Mouse (Mus musculus): ENCODE data around the gene Anapc15-ps. TPM values are rescaled to one million over a fixed set of nuclear protein-coding genes. Genes with fewer than 3 reads are reported as not detected.

The Anapc15-ps gene
- polyA plus RNA-seq, 2 experiments = not detected

GRCm38 (mm10) chr10:95669034-95669433 is 4.2 kb downstream of the Anapc15-ps start:
- ATAC-seq (ENCODE audit: low FRiP score, low read depth) (no peak), DNase-seq (ENCODE audit: low spot score) (no peak)
- H3K27me3 ChIP-seq (ENCODE audit: control insufficient read depth, insufficient read depth, low read length) = no peaks in the 10 kb centered on the region
- 0 out of 2 replicates have a peak, but pooled peaks cover 4% of the 10 kb centered on the region for H3K9me3 ChIP-seq (ENCODE audit: control insufficient read depth, low read length)
- H3K4me1 ChIP-seq (ENCODE audit: control insufficient read depth, insufficient read depth, low read length) = no peaks in the 10 kb centered on the region
- H3K27ac ChIP-seq (replicated peaks; ENCODE audit: low read depth, low read length) = no peak overlapping the region
- no peak overlapping the region for H3K4me2 ChIP-seq (replicated peaks; ENCODE audit: low read depth, low read length, severe bottlenecking)
- no peak overlapping the region for H3K4me3 ChIP-seq (replicated peaks; ENCODE audit: low read length)
- no peaks in the 10 kb centered on the region for H3K36me3 ChIP-seq (ENCODE audit: control insufficient read depth, insufficient read depth, low read length)
- H3K9ac ChIP-seq (ENCODE audit: low read depth, low read length, severe bottlenecking) = no peak overlapping the region
- no peak for TF ChIP-seq POLR2A (IDR thresholded peaks at IDR 0.05; ENCODE audit: borderline replicate concordance, extremely low read depth, insufficient read depth, insufficient read length)
- 93% methylated on average over 3 of the region's 3 CpGs for WGBS

DNA sequence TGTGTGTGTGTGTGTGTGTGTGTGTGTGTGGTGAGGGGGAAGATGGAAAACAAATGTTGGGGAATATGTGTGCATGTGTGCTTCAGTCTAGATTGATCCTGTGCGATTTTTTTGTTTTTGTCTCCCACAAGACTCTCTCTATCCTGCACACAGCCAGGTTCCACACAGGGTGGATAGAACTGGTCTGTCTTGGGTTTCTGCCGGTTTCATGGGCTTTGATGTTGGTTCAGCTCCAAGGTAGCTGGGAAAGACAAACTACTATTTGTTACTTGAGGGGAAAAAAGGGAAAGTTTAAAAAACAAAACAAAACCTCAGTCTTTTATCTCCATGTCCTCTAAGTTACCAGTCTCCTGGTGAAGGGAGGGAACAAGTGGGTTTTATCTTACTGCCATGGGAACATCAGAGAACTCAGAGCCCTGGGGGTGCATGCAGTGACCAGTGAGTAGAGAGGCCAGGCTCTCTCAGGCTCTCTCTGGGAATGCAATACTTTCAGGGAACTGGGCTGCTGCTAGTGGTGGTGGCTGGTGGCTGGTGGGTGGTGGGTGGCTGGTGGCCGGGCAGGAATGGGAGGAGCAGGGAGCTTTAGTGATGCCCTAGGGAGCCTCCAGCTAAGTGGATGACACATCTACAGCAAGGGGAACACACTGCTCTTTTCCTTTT is 5.8 kb downstream of the Anapc15-ps start:
- H3K36me3 ChIP-seq (ENCODE audit: control insufficient read depth, insufficient read depth, low read length) = no peaks in the 10 kb centered on the region
- DNase-seq (ENCODE audit: low spot score) (no peak), ATAC-seq (ENCODE audit: low FRiP score, low read depth) (no peak)
- whole genome bisulfite sequencing = 63% methylated on average over 3 of the region's 3 CpGs
- no peak for TF ChIP-seq POLR2A (IDR thresholded peaks at IDR 0.05; ENCODE audit: borderline replicate concordance, extremely low read depth, insufficient read depth, insufficient read length)
- H3K27ac ChIP-seq (replicated peaks; ENCODE audit: low read depth, low read length) = no peak overlapping the region
- H3K9me3 ChIP-seq (ENCODE audit: control insufficient read depth, low read length) = no peaks in the 10 kb centered on the region
- H3K4me2 ChIP-seq (replicated peaks; ENCODE audit: low read depth, low read length, severe bottlenecking) = no peak overlapping the region
- no peaks in the 10 kb centered on the region for H3K27me3 ChIP-seq (ENCODE audit: control insufficient read depth, insufficient read depth, low read length)
- no peak overlapping the region for H3K4me3 ChIP-seq (replicated peaks; ENCODE audit: low read length)
- no peaks in the 10 kb centered on the region for H3K4me1 ChIP-seq (ENCODE audit: control insufficient read depth, insufficient read depth, low read length)
- no peak overlapping the region for H3K9ac ChIP-seq (ENCODE audit: low read depth, low read length, severe bottlenecking)

DNA sequence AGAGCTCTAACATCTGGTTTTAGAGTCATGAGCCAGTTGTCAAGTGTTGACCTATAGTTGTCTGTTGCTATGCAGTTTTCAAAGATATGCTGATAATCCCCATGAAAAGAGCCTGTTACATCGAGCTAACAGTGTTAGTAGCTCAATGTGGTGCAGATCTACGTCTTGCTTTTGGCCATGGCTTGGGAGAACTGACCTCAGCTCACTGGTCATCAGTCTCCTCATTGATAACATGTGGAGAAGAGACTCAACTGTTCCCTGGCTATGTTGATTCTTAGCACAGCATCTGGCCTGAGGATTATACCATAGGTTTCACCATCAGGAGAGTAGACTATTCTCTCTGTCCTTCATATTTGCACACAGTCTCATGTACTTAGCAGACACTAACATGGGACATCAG is 6.5 kb downstream of the Anapc15-ps start:
- no peak for TF ChIP-seq POLR2A (IDR thresholded peaks at IDR 0.05; ENCODE audit: borderline replicate concordance, extremely low read depth, insufficient read depth, insufficient read length)
- no peak overlapping the region for H3K27ac ChIP-seq (replicated peaks; ENCODE audit: low read depth, low read length)
- WGBS = 74% methylated on average over 2 of the region's 2 CpGs

GRCm38 (mm10) chr10:95665426-95665990 is 7.7 kb downstream of the Anapc15-ps start:
- WGBS = 33% methylated on average over 11 of the region's 11 CpGs
- no peak for ATAC-seq (ENCODE audit: low FRiP score, low read depth)
- no peak for TF ChIP-seq POLR2A (IDR thresholded peaks at IDR 0.05; ENCODE audit: borderline replicate concordance, extremely low read depth, insufficient read depth, insufficient read length)
- Histone ChIP-seq H3K27me3 (ENCODE audit: control insufficient read depth, insufficient read depth, low read length) (no peaks in the 10 kb centered on the region), H3K9me3 (ENCODE audit: control insufficient read depth, low read length) (no peaks in the 10 kb centered on the region), H3K27ac (replicated peaks; ENCODE audit: low read depth, low read length) (no peak overlapping the region), H3K4me1 (ENCODE audit: control insufficient read depth, insufficient read depth, low read length) (no peaks in the 10 kb centered on the region), H3K4me2 (replicated peaks; ENCODE audit: low read depth, low read length, severe bottlenecking) (no peak overlapping the region), H3K36me3 (ENCODE audit: control insufficient read depth, insufficient read depth, low read length) (no peaks in the 10 kb centered on the region), H3K4me3 (replicated peaks; ENCODE audit: low read length) (no peak overlapping the region), H3K9ac (ENCODE audit: low read depth, low read length, severe bottlenecking) (no peak overlapping the region)
- DNase-seq (ENCODE audit: low spot score) = no peak

More for the DNA sequence above, 6.5 kb downstream of the Anapc15-ps start:
- Histone ChIP-seq H3K4me1 (ENCODE audit: control insufficient read depth, insufficient read depth, low read length) (no peaks in the 10 kb centered on the region), H3K36me3 (ENCODE audit: control insufficient read depth, insufficient read depth, low read length) (no peaks in the 10 kb centered on the region), H3K4me3 (replicated peaks; ENCODE audit: low read length) (no peak overlapping the region), H3K27me3 (ENCODE audit: control insufficient read depth, insufficient read depth, low read length) (no peaks in the 10 kb centered on the region), H3K9ac (ENCODE audit: low read depth, low read length, severe bottlenecking) (no peak overlapping the region), H3K9me3 (ENCODE audit: control insufficient read depth, low read length) (no peaks in the 10 kb centered on the region), H3K4me2 (replicated peaks; ENCODE audit: low read depth, low read length, severe bottlenecking) (no peak overlapping the region)
- DNase-seq (ENCODE audit: low spot score) (no peak), ATAC-seq (ENCODE audit: low FRiP score, low read depth) (no peak)

- 56% methylated on average over 3 of the region's 3 CpGs for WGBS
- Histone ChIP-seq H3K4me3 (replicated peaks; ENCODE audit: low read length) (no peak overlapping the region), H3K9me3 (ENCODE audit: control insufficient read depth, low read length) (no peaks in the 10 kb centered on the region), H3K27me3 (ENCODE audit: control insufficient read depth, insufficient read depth, low read length) (no peaks in the 10 kb centered on the region), H3K9ac (ENCODE audit: low read depth, low read length, severe bottlenecking) (no peak overlapping the region), H3K4me2 (replicated peaks; ENCODE audit: low read depth, low read length, severe bottlenecking) (no peak overlapping the region), H3K4me1 (ENCODE audit: control insufficient read depth, insufficient read depth, low read length) (no peaks in the 10 kb centered on the region), H3K27ac (replicated peaks; ENCODE audit: low read depth, low read length) (no peak overlapping the region), H3K36me3 (ENCODE audit: control insufficient read depth, insufficient read depth, low read length) (no peaks in the 10 kb centered on the region)
- DNase-seq (ENCODE audit: low spot score) = no peak
- no peak for TF ChIP-seq POLR2A (IDR thresholded peaks at IDR 0.05; ENCODE audit: borderline replicate concordance, extremely low read depth, insufficient read depth, insufficient read length)
- ATAC-seq (ENCODE audit: low FRiP score, low read depth) = no peak
These were observed 8.6 kb downstream of the Anapc15-ps start for GRCm38 (mm10) chr10:95664613-95665012.

Measured in limb, embryonic 14.5 days (tissue).